Mouse (Mus musculus): ENCODE results near the gene Gpr142. TPM values are rescaled to one million over a fixed set of nuclear protein-coding genes. Genes with fewer than 3 reads are reported as not detected.
A peak's percentile ranks its signal among the peaks of the same experiment; 100 is the strongest.

Gene Gpr142
- total and polyA plus RNA-seq, 2 experiments from 2014 or later = not detected

DNA sequence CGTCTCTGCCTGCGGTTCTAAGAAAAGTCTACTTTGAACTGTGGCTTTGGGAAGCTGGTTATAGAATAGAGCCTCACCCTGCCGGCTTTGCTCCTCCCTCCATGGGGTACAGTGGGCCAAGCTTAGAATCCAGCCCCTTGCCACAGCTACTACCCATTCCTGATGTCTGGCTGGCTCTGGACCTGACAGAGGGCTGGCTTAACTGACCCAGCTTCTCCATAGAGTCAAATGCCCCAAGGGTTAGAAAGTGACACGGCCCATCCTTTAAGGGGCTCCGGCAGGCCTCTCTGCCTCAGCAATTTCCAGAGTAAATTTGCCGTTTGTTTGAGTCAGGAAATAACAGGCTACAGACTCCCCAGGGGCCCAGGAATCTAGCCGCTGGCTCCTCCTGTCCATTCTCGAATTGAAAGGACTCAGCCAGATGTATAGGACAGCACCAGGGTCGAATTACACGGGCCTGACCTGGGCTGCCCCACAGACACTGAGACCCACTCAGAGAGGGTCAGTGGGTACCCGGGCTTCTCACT, 24.5 kb downstream of the Gpr142 start:
- no peak for ATAC-seq (ENCODE audit: insufficient read depth, low read depth)
- DNase-seq (ENCODE audit: low spot score) = no peak
- Histone ChIP-seq H3K27ac (ENCODE audit: low read depth) (0 out of 2 replicates have a peak overlapping the region, but pooled peaks have one; percentile 3), H3K4me2 (ENCODE audit: low read depth, low read length) (no peak overlapping the region), H3K4me1 (ENCODE audit: control insufficient read depth, insufficient read depth) (0 out of 2 replicates have a peak, but pooled peaks cover 3% of the 10 kb centered on the region), H3K9me3 (replicated peaks; ENCODE audit: control insufficient read depth, low read length) (no peaks in the 10 kb centered on the region), H3K9ac (replicated peaks; ENCODE audit: low read depth, low read length) (no peak overlapping the region), H3K4me3 (ENCODE audit: low read depth, low read length) (no peak overlapping the region), H3K36me3 (replicated peaks; ENCODE audit: control insufficient read depth, insufficient read depth, low read length) (no peaks in the 10 kb centered on the region), H3K27me3 (ENCODE audit: control insufficient read depth, insufficient read depth, low read length) (no peaks in the 10 kb centered on the region)
- TF ChIP-seq CTCF (IDR thresholded peaks at IDR 0.05; ENCODE audit: low read depth) (no peak), EP300 (IDR thresholded peaks at IDR 0.05; ENCODE audit: low read depth) (no peak)
- WGBS = 24% methylated on average over 11 of the region's 11 CpGs

DNA sequence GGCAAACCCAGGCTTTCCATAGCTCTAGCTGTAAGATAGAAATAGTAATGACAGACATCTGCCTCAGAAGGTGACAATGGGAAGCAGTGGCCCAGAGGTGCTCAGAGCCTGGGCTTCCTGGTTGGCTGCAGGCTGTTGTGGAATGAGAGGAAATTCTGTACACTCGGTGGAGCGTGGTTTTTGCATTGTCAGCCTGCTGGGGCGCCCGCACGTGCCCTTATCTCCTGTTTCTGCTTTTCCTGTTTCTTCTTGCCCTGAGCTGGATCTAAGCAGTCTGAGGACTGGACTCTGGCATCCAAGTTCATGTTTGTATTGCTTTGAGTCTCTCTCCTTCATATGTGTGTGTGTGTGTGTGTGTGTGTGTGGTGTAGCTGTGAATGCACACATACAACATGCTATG, 28.0 kb downstream of the Gpr142 start:
- H3K27ac ChIP-seq (ENCODE audit: low read depth) = no peak overlapping the region
- H3K4me1 ChIP-seq (ENCODE audit: control insufficient read depth, insufficient read depth) = peaks cover 21% of the 10 kb centered on the region

DNA sequence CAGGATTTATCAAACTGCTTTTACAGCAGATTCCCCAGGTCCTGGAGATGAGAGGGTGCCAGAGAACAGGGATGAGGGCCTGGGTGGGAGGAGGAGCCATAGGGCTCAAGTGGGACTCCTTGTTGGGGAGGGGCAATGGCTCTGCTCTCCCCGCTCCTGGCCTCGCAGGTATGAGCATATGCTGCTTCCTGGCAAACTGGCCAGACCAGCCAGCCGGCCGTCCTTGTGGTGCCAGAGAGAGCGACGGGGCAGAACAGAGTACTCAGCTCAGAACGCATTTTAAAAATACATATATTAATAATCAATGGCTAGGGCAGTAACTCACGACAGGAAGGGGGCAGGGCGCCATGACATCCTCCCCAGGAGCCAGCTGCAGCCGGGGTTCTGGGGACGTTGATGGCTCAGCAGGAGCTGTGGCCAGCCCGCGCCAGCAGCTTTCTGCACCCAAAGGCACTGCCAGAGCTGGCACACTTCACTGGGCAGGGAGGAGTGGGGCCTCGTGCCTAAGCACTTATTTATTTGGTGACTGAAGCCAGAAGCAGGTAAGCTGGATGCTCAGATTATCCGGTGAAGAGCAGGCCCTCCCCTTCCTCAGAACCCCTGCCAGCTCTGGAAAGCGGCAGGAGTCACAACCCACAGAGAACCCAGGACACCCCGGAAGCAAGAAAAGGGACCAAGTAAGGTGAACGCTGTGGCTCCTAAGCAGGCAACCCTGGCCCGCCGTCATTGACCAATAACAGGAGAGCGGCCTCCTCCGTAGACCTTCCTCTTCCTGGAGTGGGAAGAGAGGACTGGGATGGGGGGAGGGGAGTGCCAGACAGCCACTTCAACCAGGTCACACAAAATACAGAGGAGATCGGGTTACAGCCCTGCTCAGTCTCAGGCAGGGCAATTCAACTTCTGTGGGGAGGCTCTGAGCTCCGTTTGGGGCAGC, 31.0 kb downstream of the Gpr142 start:
- Histone ChIP-seq H3K9ac (replicated peaks; ENCODE audit: low read depth, low read length) (peak overlapping the region; percentile 2; the same call in 1 of the 2 replicates), H3K4me1 (ENCODE audit: control insufficient read depth, insufficient read depth) (peaks cover 18% of the 10 kb centered on the region), H3K36me3 (replicated peaks; ENCODE audit: control insufficient read depth, insufficient read depth, low read length) (no peaks in the 10 kb centered on the region), H3K27me3 (ENCODE audit: control insufficient read depth, insufficient read depth, low read length) (no peaks in the 10 kb centered on the region), H3K4me3 (ENCODE audit: low read depth, low read length) (peak overlapping the region; percentile 24), H3K27ac (ENCODE audit: low read depth) (peak overlapping the region; percentile 82), H3K9me3 (replicated peaks; ENCODE audit: control insufficient read depth, low read length) (no peaks in the 10 kb centered on the region), H3K4me2 (ENCODE audit: low read depth, low read length) (peak overlapping the region; percentile 60)
- ATAC-seq (ENCODE audit: insufficient read depth, low read depth) = peak; percentile 95
- WGBS = 5% methylated on average over 24 of the region's 24 CpGs
- DNase-seq (ENCODE audit: low spot score) = peak; percentile 87
- TF ChIP-seq EP300 (IDR thresholded peaks at IDR 0.05; ENCODE audit: low read depth) = no peak
- TF ChIP-seq CTCF (IDR thresholded peaks at IDR 0.05; ENCODE audit: low read depth) = no peak

More for the DNA sequence above, 28.0 kb downstream of the Gpr142 start:
- Histone ChIP-seq H3K9me3 (replicated peaks; ENCODE audit: control insufficient read depth, low read length) (no peaks in the 10 kb centered on the region), H3K4me3 (ENCODE audit: low read depth, low read length) (no peak overlapping the region), H3K36me3 (replicated peaks; ENCODE audit: control insufficient read depth, insufficient read depth, low read length) (no peaks in the 10 kb centered on the region), H3K4me2 (ENCODE audit: low read depth, low read length) (no peak overlapping the region), H3K9ac (replicated peaks; ENCODE audit: low read depth, low read length) (no peak overlapping the region), H3K27me3 (ENCODE audit: control insufficient read depth, insufficient read depth, low read length) (no peaks in the 10 kb centered on the region)
- TF ChIP-seq EP300 (IDR thresholded peaks at IDR 0.05; ENCODE audit: low read depth) (no peak), CTCF (IDR thresholded peaks at IDR 0.05; ENCODE audit: low read depth) (no peak)
- 37% methylated on average over 5 of the region's 5 CpGs for WGBS
- DNase-seq (ENCODE audit: low spot score) (peak; percentile 54), ATAC-seq (ENCODE audit: insufficient read depth, low read depth) (no peak)

DNA sequence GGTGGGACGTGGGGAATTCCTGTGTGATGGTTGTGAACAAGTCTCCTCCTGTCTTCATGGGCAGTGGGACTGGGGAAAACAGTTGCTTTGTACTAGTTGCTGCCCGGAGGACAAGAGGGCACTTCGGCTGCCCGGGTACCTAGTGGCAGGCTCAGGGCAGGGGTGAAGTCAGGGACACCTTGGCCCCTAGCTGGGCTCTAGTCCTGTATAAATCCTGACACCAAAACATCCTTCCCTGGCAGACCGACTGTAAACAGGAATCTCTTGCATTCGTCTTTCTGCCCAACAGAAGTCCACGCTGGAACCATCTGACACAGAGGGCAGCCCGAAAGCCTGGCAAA, 31.7 kb downstream of the Gpr142 start:
- DNase-seq (ENCODE audit: low spot score) (no peak), ATAC-seq (ENCODE audit: insufficient read depth, low read depth) (0 out of 2 replicates have a peak, but pooled peaks have one; percentile 1)
- H3K4me2 ChIP-seq (ENCODE audit: low read depth, low read length) = peak overlapping the region; percentile 60
- H3K9me3 ChIP-seq (replicated peaks; ENCODE audit: control insufficient read depth, low read length) = no peaks in the 10 kb centered on the region
- peak overlapping the region; percentile 24 for H3K4me3 ChIP-seq (ENCODE audit: low read depth, low read length)
- H3K27me3 ChIP-seq (ENCODE audit: control insufficient read depth, insufficient read depth, low read length) = no peaks in the 10 kb centered on the region
- peaks cover 18% of the 10 kb centered on the region for H3K4me1 ChIP-seq (ENCODE audit: control insufficient read depth, insufficient read depth)
- 0 out of 2 replicates have a peak overlapping the region, but pooled peaks have one; percentile 2 for H3K9ac ChIP-seq (replicated peaks; ENCODE audit: low read depth, low read length)
- peak overlapping the region; percentile 82 for H3K27ac ChIP-seq (ENCODE audit: low read depth)
- no peaks in the 10 kb centered on the region for H3K36me3 ChIP-seq (replicated peaks; ENCODE audit: control insufficient read depth, insufficient read depth, low read length)
- WGBS = 29% methylated on average over 8 of the region's 8 CpGs
- TF ChIP-seq CTCF (IDR thresholded peaks at IDR 0.05; ENCODE audit: low read depth) (no peak), EP300 (IDR thresholded peaks at IDR 0.05; ENCODE audit: low read depth) (no peak)

DNA sequence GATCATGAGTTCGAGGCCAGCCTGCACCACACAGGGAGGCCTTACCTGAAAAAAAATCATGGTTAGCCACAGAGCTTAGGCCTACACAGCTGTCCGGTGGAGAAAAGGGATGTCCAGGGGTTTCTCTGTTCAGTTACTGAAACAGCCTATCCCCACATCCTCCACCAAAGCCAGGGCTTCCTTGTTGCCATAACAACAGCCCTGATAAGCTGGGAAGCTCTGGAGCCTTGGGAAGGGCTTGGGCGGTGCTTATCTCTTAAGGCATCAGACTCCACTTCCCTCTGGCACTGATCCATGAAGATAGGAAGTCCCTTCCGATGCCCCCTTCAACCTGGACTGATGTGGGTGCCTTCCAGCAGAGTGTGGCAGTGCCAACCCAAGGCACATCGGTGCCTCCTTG, 34.4 kb downstream of the Gpr142 start:
- DNase-seq (ENCODE audit: low spot score) (no peak), ATAC-seq (ENCODE audit: insufficient read depth, low read depth) (no peak)
- Histone ChIP-seq H3K4me3 (ENCODE audit: low read depth, low read length) (no peak overlapping the region), H3K4me2 (ENCODE audit: low read depth, low read length) (no peak overlapping the region), H3K27me3 (ENCODE audit: control insufficient read depth, insufficient read depth, low read length) (no peaks in the 10 kb centered on the region), H3K9ac (replicated peaks; ENCODE audit: low read depth, low read length) (no peak overlapping the region), H3K9me3 (replicated peaks; ENCODE audit: control insufficient read depth, low read length) (no peaks in the 10 kb centered on the region), H3K27ac (ENCODE audit: low read depth) (no peak overlapping the region), H3K36me3 (replicated peaks; ENCODE audit: control insufficient read depth, insufficient read depth, low read length) (no peaks in the 10 kb centered on the region), H3K4me1 (ENCODE audit: control insufficient read depth, insufficient read depth) (peaks cover 18% of the 10 kb centered on the region)
- TF ChIP-seq EP300 (IDR thresholded peaks at IDR 0.05; ENCODE audit: low read depth) (no peak), CTCF (IDR thresholded peaks at IDR 0.05; ENCODE audit: low read depth) (no peak)
- 40% methylated on average over 5 of the region's 5 CpGs for WGBS
